Mouse (Mus musculus) forebrain, embryonic 14.5 days (tissue): ENCODE results near the gene Fgfr2. TPM values are rescaled to one million over a fixed set of nuclear protein-coding genes. Genes with fewer than 3 reads are reported as not detected.

ENCODE experiments used
- ATAC-seq: fragments of 200-750 bp; cut with Nextera tagmentation; 2 replicates; pipeline ENCODE4 v1.8.0; 2017; ENCODE audit warnings: mild to moderate bottlenecking, moderate library complexity
- DNase-seq: peaks from one replicate; pipeline ENCODE4 v3.0.0-alpha.2; 2015; ENCODE audit warnings: low spot score
- H3K27ac ChIP-seq: fragments of 300-500 bp; sonication (generic); 2 replicates; pipeline ENCODE4 v1.5.1; 2014; ENCODE audit warnings: low read depth, mild to moderate bottlenecking, control low read depth, low read length, moderate library complexity
- H3K27me3 ChIP-seq: fragments of 300-500 bp; sonication (generic); replicated peaks from 2 replicates; pipeline ENCODE4 v1.6.1; 2014; ENCODE audit warnings: low read length, control low read depth, mixed read lengths; ENCODE audit not compliant: control insufficient read depth, insufficient read depth
- H3K36me3 ChIP-seq: fragments of 300-500 bp; sonication (generic); 2 replicates; pipeline ENCODE4 v1.6.1; 2014; ENCODE audit warnings: low read length, control low read depth; ENCODE audit not compliant: control insufficient read depth, insufficient read depth
- H3K4me1 ChIP-seq: fragments of 300-500 bp; sonication (generic); 2 replicates; pipeline ENCODE4 v1.6.1; 2014; ENCODE audit warnings: antibody characterized with exemption, low read length, control low read depth; ENCODE audit not compliant: control insufficient read depth, insufficient read depth
- H3K4me2 ChIP-seq: fragments of 300-500 bp; sonication (generic); 2 replicates; pipeline ENCODE4 v1.6.1; 2014; ENCODE audit warnings: mild to moderate bottlenecking, control low read depth, low read length
- H3K4me3 ChIP-seq: fragments of 300-500 bp; sonication (generic); 2 replicates; pipeline ENCODE4 v1.5.1; 2014; ENCODE audit warnings: low read depth, low read length, control low read depth
- H3K9ac ChIP-seq: fragments of 300-500 bp; sonication (generic); 2 replicates; pipeline ENCODE4 v1.6.1; 2014; ENCODE audit warnings: mild to moderate bottlenecking, low read length, control low read depth, moderate library complexity
- H3K9me3 ChIP-seq: fragments of 300-500 bp; sonication (generic); replicated peaks from 2 replicates; pipeline ENCODE4 v1.6.1; 2016; ENCODE audit warnings: low read length, control low read depth, mixed read lengths; ENCODE audit not compliant: control insufficient read depth
- WGBS: fragments of 180-500 bp; shearing (Covaris S2); extraction: QIAGEN DNeasy Blood & Tissue Kit; methylation state at CpG from one replicate; pipeline ENCODE4 v1.1.7; 2014; 5-methylcytosine and 5-hydroxymethylcytosine counted together
- polyA plus RNA-seq: library from polyadenylated mRNA; unstranded; fragments of >200 nt; fragmentation: Nextera tagmentation; extraction: Ambion mirVana; gene quantifications from 2 replicates; pipeline ENCODE4 v1.2.1, GENCODE M21; 2014

Fgfr2 gene
- polyA plus RNA-seq, 1 experiment from 2014 or later, result 35.9 TPM

DNA sequence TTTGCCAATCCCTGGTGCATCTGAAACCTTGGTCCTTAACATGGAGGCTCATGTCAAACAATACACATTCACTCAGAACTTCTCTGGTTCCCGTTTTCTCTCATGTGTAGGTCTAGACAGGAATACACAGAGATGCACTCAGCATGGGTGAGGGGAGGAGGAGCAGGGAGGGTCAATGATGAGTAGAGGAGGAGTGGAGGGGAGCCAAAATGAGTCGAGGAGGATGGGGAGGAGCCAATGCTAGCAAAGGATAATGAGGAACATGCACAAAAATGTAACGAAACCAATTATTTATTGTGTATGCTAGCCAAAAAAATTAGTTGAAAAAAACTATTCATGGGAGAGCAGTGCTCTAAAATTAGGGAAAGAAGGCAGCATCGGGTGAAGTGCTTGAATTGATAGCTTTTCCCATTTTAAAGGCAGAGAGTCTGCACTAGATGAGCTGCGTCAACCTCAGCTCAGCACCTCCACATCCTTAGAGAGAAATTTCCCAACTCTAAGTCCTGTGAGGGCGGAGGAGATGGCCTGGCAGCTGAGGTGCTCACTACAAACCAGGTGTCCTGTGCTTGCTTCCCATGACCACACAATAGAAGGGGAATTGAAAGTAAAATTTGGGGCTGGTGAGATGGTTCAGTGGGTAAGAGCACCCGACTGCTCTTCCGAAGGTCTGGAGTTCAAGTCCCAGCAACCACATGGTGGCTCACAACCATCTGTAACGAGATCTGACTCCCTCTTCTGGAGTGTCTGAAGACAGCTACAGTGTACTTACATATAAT is 636.6 kb downstream of the Fgfr2 start:
- DNase-seq, result no peak
- 80% methylated on average over 8 of the region's 9 CpGs for WGBS
- ATAC-seq, result no peak
- H3K27me3 ChIP-seq, result no peaks in the 10 kb centered on the region
- H3K27ac ChIP-seq, result no peak overlapping the region
- H3K9ac ChIP-seq, result no peak overlapping the region
- H3K4me2 ChIP-seq, result no peak overlapping the region
- no peak overlapping the region for H3K4me3 ChIP-seq
- no peaks in the 10 kb centered on the region for H3K4me1 ChIP-seq
- H3K9me3 ChIP-seq, result no peaks in the 10 kb centered on the region
- H3K36me3 ChIP-seq, result no peaks in the 10 kb centered on the region

DNA sequence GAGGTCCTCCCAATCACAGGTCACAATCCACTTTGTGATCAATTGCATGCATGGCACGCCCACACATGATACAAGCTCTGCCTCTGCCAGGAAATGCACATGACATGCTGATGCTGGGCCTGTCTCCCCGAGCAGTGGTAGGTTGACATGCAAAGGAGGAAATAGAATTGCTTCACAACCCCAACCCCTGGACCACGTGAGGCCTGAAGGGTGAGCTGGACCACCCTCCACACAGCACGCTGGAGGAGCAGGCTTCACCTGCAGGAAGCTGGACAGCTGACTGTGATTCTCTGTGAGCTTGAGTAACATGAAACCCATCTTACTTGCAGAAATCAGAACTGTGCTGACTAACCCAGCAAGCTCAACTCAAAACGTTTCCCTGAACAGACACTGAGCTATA is 638.7 kb downstream of the Fgfr2 start:
- H3K27ac ChIP-seq, result no peak overlapping the region
- H3K9me3 ChIP-seq, result no peaks in the 10 kb centered on the region
- no peaks in the 10 kb centered on the region for H3K36me3 ChIP-seq
- H3K4me1 ChIP-seq, result no peaks in the 10 kb centered on the region
- no peak overlapping the region for H3K4me3 ChIP-seq
- ATAC-seq (no peak), DNase-seq (no peak)
- H3K27me3 ChIP-seq, result no peaks in the 10 kb centered on the region
- no peak overlapping the region for H3K4me2 ChIP-seq
- 83% methylated on average over 5 of the region's 5 CpGs for WGBS
- no peak overlapping the region for H3K9ac ChIP-seq

DNA sequence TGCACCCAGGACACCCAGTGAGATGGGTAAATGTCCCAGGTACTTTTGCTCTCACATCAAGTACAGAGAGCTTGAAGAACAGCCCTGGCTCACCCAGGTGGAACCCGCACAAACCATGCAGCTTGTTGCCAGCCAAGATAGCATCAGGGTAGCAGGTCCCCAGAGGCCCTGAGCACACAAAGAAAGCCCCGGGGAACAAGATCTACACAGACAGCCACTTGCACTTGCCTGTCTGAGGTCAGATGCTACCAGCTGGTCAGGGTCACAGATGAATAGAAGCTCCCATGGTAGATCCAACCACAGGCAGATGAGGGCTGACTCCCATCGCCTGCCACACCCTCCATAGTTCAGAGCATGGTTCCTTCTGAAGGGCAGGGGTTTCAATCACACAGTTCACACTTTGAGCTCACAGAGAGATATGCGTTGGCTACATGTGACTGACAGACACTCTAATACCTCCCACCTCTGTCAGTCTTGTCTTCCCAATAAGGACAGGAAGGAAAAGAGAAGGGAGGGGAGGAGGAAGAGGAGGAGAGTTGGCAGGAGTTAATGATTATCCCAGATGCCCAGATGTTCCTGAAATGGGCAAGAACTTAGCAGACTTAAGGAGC is 642.3 kb downstream of the Fgfr2 start:
- WGBS, result 86% methylated on average over 4 of the region's 4 CpGs
- H3K36me3 ChIP-seq, result no peaks in the 10 kb centered on the region
- no peak overlapping the region for H3K27ac ChIP-seq
- H3K4me3 ChIP-seq, result no peak overlapping the region
- DNase-seq (no peak), ATAC-seq (no peak)
- peaks cover 12% of the 10 kb centered on the region; the same call in 1 of the 2 replicates for H3K4me1 ChIP-seq
- no peak overlapping the region for H3K4me2 ChIP-seq
- no peaks in the 10 kb centered on the region for H3K9me3 ChIP-seq
- no peak overlapping the region for H3K9ac ChIP-seq
- no peaks in the 10 kb centered on the region for H3K27me3 ChIP-seq

DNA sequence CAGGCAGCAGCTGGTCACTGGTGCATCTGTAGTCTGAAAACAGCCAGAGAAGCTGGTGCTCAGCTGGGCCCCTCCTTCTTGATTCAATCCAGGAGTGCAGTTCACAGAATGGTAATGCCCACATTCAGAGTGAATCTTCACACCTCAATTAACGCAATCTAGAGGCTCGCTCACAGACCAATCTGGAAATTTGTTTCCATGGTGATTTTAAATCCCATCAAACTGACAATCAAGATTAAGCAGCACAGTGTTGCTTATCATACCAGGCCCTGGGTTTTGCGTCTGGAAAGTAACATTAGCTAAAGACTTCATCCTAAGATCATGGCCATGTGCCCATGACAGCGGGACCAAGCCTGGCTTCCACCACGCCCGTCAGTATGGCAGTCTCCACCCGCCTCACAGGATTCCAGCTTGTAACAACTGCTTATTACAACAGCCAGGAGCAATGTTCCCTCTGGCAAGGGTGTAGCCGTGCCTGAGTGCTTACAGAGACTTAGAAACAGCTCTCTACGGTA is 644.8 kb downstream of the Fgfr2 start:
- 34% methylated on average over 9 of the region's 9 CpGs for WGBS

DNA sequence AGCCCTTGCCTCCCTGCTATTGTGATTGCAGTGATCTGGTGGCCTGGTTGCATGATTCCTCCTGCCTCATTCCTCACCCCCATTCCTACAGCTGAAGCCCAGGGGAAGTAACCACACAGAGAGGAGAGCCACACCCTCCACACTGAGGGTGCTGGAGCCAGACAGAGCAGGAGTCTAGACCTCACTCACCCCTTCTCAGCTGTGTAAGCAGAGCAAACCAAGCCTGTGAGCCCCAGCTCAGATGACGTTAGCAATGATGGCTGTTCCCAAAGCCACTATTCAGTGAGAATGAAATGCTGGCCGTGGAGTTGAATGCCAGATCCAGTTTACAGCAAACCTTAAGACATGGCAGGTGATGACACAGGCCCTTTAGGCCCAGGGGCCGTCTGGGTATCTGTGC is 645.4 kb downstream of the Fgfr2 start:
- H3K4me2 ChIP-seq, result no peak overlapping the region
- DNase-seq (peak; percentile 4), ATAC-seq (0 out of 2 replicates have a peak, but pooled peaks have one; percentile 26)
- no peaks in the 10 kb centered on the region for H3K9me3 ChIP-seq
- no peaks in the 10 kb centered on the region for H3K27me3 ChIP-seq
- no peak overlapping the region for H3K4me3 ChIP-seq
- no peaks in the 10 kb centered on the region for H3K36me3 ChIP-seq
- 0 out of 2 replicates have a peak overlapping the region, but pooled peaks have one; percentile 14 for H3K27ac ChIP-seq
- peaks cover 12% of the 10 kb centered on the region; the same call in 1 of the 2 replicates for H3K4me1 ChIP-seq
- no peak overlapping the region for H3K9ac ChIP-seq
- 61% methylated on average over 3 of the region's 3 CpGs for WGBS

More for the DNA sequence above, 644.8 kb downstream of the Fgfr2 start:
- H3K27ac ChIP-seq, result peak overlapping the region; percentile 44; the same call in 1 of the 2 replicates
- no peak overlapping the region for H3K9ac ChIP-seq
- H3K4me3 ChIP-seq, result no peak overlapping the region
- no peaks in the 10 kb centered on the region for H3K9me3 ChIP-seq
- peaks cover 12% of the 10 kb centered on the region; the same call in 1 of the 2 replicates for H3K4me1 ChIP-seq
- no peak overlapping the region for H3K4me2 ChIP-seq
- DNase-seq (peak; percentile 72), ATAC-seq (peak; percentile 66)
- H3K36me3 ChIP-seq, result no peaks in the 10 kb centered on the region
- no peaks in the 10 kb centered on the region for H3K27me3 ChIP-seq

DNA sequence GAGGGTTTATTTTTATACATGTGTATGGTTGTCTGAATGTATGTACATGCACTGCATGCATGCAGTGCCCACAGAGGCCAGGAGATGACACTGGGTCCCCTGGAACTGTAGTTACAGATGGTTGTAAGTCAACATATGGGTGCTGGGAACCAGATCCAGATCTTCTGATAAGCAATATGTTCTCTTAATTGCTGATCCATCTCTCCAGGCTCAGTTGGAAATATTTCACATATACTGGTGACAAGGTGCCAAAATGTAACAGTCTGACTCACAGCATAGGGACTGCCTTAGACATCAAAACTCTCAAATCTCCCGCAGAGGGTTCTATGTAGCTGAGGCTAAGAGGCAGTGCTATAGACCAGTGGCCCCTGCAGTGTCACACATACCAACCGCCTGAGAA is 646.7 kb downstream of the Fgfr2 start:
- peaks cover 12% of the 10 kb centered on the region; the same call in 1 of the 2 replicates for H3K4me1 ChIP-seq
- no peak overlapping the region for H3K27ac ChIP-seq
- H3K9me3 ChIP-seq, result no peaks in the 10 kb centered on the region
- no peak for ATAC-seq
- no peaks in the 10 kb centered on the region for H3K36me3 ChIP-seq
- no peaks in the 10 kb centered on the region for H3K27me3 ChIP-seq
- H3K9ac ChIP-seq, result no peak overlapping the region
- peak; percentile 52 for DNase-seq
- H3K4me2 ChIP-seq, result no peak overlapping the region
- H3K4me3 ChIP-seq, result no peak overlapping the region
- WGBS, result 85% methylated on average over 2 of the region's 2 CpGs

DNA sequence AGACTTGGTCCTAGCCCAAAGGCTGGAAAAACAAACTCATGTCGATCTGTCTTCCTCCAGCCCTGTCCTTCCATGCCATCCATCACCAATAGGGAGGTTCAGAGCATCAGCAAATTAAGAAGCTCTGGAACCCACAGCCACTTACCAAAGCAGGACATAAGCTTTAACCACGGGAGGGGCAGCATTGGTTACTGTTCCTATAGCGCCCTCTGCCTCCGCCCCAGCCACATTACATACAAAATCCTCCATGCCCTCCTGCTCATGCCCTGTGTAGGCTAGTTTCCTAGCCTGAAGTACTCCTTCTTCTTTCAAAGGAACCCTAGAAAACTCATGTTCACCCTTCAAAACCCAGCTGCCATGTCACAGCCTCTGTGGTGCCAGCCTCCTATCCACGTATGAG is 648.1 kb downstream of the Fgfr2 start:
- H3K4me2 ChIP-seq, result no peak overlapping the region
- H3K4me3 ChIP-seq, result no peak overlapping the region
- no peak overlapping the region for H3K9ac ChIP-seq
- no peaks in the 10 kb centered on the region for H3K27me3 ChIP-seq
- H3K36me3 ChIP-seq, result no peaks in the 10 kb centered on the region
- DNase-seq (peak; percentile 49), ATAC-seq (no peak)
- H3K4me1 ChIP-seq, result peaks cover 12% of the 10 kb centered on the region; the same call in 1 of the 2 replicates
- 31% methylated on average over 5 of the region's 5 CpGs for WGBS
- no peak overlapping the region for H3K27ac ChIP-seq
- no peaks in the 10 kb centered on the region for H3K9me3 ChIP-seq

DNA sequence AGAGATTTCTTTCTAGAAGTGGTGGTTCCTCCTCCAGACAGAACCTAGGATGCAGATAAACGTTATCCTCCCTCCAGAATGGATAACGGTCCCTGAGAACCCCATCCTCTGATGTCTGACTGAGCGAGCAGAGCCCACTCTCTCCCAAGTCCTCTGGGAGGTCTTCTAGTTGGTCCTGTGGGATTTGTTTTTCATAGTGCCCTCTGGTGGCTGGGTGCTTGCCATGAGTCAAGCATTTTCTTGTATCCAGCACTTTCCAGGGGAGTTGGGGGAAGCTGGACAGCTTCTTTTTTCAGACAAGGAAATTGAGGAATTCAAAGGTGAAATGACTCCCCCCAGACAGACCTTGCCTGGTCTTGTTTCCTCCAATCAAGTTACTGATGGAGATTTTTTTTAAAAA is 651.8 kb downstream of the Fgfr2 start:
- H3K4me3 ChIP-seq, result no peak overlapping the region
- H3K27ac ChIP-seq, result no peak overlapping the region
- no peaks in the 10 kb centered on the region for H3K4me1 ChIP-seq
- no peaks in the 10 kb centered on the region for H3K27me3 ChIP-seq
- 55% methylated on average over 3 of the region's 3 CpGs for WGBS
- ATAC-seq, result no peak
- no peak overlapping the region for H3K9ac ChIP-seq
- H3K36me3 ChIP-seq, result no peaks in the 10 kb centered on the region
- no peaks in the 10 kb centered on the region for H3K9me3 ChIP-seq
- peak; percentile 42 for DNase-seq
- H3K4me2 ChIP-seq, result no peak overlapping the region

DNA sequence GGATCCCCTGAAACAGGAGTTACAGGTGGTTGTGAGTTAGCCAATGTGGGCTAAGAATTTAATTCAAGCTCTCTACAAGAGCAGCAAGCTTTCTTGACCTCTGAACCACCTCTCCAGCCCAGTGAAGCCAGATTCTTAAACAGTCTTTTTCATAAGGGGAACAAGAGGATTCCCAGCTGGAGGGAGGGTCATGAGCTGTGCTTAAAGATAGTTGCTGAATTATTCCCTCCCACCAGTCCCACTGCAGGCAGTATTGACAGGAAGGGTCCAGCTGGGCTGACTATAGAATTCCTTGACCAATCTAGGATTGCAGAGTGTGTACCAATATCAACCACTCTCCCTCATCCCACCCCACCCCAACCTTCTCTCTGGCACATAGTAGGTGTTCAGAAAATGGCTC is 654.8 kb downstream of the Fgfr2 start:
- ATAC-seq, result no peak
- Histone ChIP-seq H3K9ac (no peak overlapping the region), H3K4me1 (no peaks in the 10 kb centered on the region), H3K4me3 (no peak overlapping the region), H3K4me2 (no peak overlapping the region), H3K36me3 (no peaks in the 10 kb centered on the region), H3K27me3 (no peaks in the 10 kb centered on the region), H3K27ac (no peak overlapping the region), H3K9me3 (no peaks in the 10 kb centered on the region)
- DNase-seq, result no peak
